Mouse (Mus musculus) embryo, embryonic 10 days (tissue): ENCODE results near the gene Gm43064.
A peak's percentile ranks its signal among the peaks of the same experiment; 100 is the strongest.
"Not testable (repeated sequence)": the region's sequence is repeated elsewhere in the genome, so short reads cannot be mapped to it uniquely, and the experiment has no call there.

Source experiments
- DNase-seq: peaks from one replicate; pipeline ENCODE4 v3.0.0-alpha.2; 2015; ENCODE audit warnings: low spot score

Gm43064 gene

GRCm38 (mm10) chr3:103801631-103802531, 7.5 kb upstream of the Gm43064 start:
- no peak for DNase-seq

GRCm38 (mm10) chr3:103802861-103803260, 6.5 kb upstream of the Gm43064 start:
- no peak for DNase-seq

GRCm38 (mm10) chr3:103805671-103806070, 3.7 kb upstream of the Gm43064 start:
- DNase-seq = no peak

- DNase-seq = no peak
These were observed 402 bp downstream of the Gm43064 start for GRCm38 (mm10) chr3:103809799-103810150.

GRCm38 (mm10) chr3:103810967-103811366, 1.6 kb downstream of the Gm43064 start:
- DNase-seq = no peak

- no peak for DNase-seq
These were observed 18.2 kb downstream of the Gm43064 start for GRCm38 (mm10) chr3:103827548-103827947.

GRCm38 (mm10) chr3:103829036-103829435, 19.7 kb downstream of the Gm43064 start:
- DNase-seq = no peak

- DNase-seq = not testable (repeated sequence)
These were observed 21.3 kb downstream of the Gm43064 start for GRCm38 (mm10) chr3:103830681-103831080.

GRCm38 (mm10) chr3:103831146-103831545, 21.8 kb downstream of the Gm43064 start:
- DNase-seq = no peak

GRCm38 (mm10) chr3:103832426-103832825, 23.1 kb downstream of the Gm43064 start, which contains the start of gene Bcl2l15:
Gene Bcl2l15, plus strand, starts transcription at chr3:103832601.
- DNase-seq = no peak

GRCm38 (mm10) chr3:103834001-103834400, 24.6 kb downstream of the Gm43064 start:
- DNase-seq = no peak

GRCm38 (mm10) chr3:103835272-103835950, 26.0 kb downstream of the Gm43064 start:
- DNase-seq = no peak

GRCm38 (mm10) chr3:103835951-103836310, 26.6 kb downstream of the Gm43064 start:
- DNase-seq = no peak

GRCm38 (mm10) chr3:103836453-103836852, 27.1 kb downstream of the Gm43064 start:
- no peak for DNase-seq

GRCm38 (mm10) chr3:103839711-103840110, 30.3 kb downstream of the Gm43064 start:
- no peak for DNase-seq

- not testable (repeated sequence) for DNase-seq
These were observed 30.8 kb downstream of the Gm43064 start for GRCm38 (mm10) chr3:103840195-103840594.

- not testable (repeated sequence) for DNase-seq
These were observed 31.6 kb downstream of the Gm43064 start for GRCm38 (mm10) chr3:103840946-103841345.

- no peak for DNase-seq
These were observed 41.4 kb downstream of the Gm43064 start for GRCm38 (mm10) chr3:103850644-103851363.

GRCm38 (mm10) chr3:103851481-103851880, 42.1 kb downstream of the Gm43064 start:
- no peak for DNase-seq

GRCm38 (mm10) chr3:103851882-103852281, 42.5 kb downstream of the Gm43064 start:
- DNase-seq = no peak

- DNase-seq = peak; percentile 14
These were observed 43.4 kb downstream of the Gm43064 start for GRCm38 (mm10) chr3:103852565-103853299.

GRCm38 (mm10) chr3:103853804-103854203, 44.4 kb downstream of the Gm43064 start:
- no peak for DNase-seq
